Mouse (Mus musculus) T-helper 2 cell (primary cell): ENCODE measurements around the gene Alk.

Experiments used
- in situ Hi-C: fragments of 300-600 bp; cut with MboI, MseI; formaldehyde crosslinking; loops from one replicate; pipeline ENCODE4 v1.15.1; 2025; ENCODE audit warnings: high pct_unique_total_duplicates

Gene Alk

GRCm38 (mm10) chr17:72038371-72038770 is 566.1 kb downstream of the Alk start:
- in situ Hi-C loops: no loop called here

DNA sequence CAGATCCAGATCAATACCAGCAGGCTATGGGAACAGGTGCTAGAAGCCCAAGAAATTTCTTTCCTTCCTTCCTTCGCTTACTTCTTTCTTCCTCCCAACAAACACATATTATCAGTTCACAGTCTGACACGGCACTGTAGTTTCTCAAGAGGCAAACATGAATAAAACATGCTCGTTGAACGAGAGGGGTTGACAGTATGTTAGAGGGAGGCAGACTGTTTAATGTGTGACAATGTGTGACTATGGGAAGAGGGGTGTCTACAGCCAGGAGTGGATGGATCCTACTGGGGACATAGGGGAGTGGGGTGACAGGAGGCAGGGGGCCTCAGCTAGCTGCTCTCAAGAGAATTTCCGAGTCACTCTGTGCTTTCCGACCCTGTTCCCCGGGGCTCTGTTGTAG is 573.8 kb downstream of the Alk start:
- in situ Hi-C loops: no loop called here

GRCm38 (mm10) chr17:72023323-72023722 is 581.1 kb downstream of the Alk start:
- in situ Hi-C loops: no loop called here

- in situ Hi-C loops: no loop called here
Measured at GRCm38 (mm10) chr17:72021733-72022669, 582.4 kb downstream of the Alk start.

DNA sequence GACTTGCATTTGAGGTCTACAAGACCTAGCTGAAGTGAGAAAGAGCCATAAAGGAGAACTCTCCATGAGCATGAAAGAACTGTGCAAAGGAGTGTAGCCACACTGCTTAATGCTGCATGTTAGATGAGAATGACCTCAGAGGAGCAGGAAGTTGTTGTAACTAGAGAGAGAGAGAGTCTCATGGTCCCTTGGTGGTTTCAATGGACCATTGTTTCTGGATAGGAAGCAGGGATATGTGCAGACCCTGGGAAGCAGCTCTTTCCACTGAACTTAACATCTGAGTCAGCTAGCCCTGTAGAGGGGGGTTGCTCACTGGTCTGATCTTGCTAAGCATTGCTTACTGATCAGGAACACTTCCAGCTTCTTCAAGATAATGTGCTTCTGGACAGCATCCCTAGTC is 587.1 kb downstream of the Alk start:
- in situ Hi-C loops: no loop called here

- in situ Hi-C loops: no loop called here
Measured at GRCm38 (mm10) chr17:72015253-72015652, 589.2 kb downstream of the Alk start.

DNA sequence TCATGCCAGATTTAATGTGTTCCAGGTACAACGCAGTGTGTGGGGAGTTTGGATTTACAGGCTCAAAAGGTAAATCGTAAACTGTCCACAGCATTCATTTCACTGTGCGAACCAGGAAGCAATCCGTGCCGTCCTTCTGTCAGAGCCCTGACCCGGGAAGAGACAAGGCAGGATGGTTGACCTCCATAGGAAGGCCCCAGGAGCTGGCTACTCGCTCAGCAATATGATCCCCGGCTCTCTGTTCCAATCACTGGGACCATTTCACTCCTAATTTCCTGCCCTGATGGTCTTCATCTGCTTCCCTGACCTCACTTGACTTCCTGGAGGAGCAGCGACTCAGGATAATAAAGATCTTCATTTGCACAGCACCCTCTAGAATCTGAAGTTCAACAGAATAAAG is 591.7 kb downstream of the Alk start:
- in situ Hi-C loops: no loop called here

GRCm38 (mm10) chr17:72009836-72010235 is 594.6 kb downstream of the Alk start:
- in situ Hi-C loops: no loop called here

GRCm38 (mm10) chr17:72008389-72008788 is 596.0 kb downstream of the Alk start:
- in situ Hi-C loops: no loop called here

GRCm38 (mm10) chr17:72005365-72005764 is 599.1 kb downstream of the Alk start:
- in situ Hi-C loops: no loop called here

GRCm38 (mm10) chr17:71999527-72000482 is 604.6 kb downstream of the Alk start:
- in situ Hi-C loops: no loop called here

DNA sequence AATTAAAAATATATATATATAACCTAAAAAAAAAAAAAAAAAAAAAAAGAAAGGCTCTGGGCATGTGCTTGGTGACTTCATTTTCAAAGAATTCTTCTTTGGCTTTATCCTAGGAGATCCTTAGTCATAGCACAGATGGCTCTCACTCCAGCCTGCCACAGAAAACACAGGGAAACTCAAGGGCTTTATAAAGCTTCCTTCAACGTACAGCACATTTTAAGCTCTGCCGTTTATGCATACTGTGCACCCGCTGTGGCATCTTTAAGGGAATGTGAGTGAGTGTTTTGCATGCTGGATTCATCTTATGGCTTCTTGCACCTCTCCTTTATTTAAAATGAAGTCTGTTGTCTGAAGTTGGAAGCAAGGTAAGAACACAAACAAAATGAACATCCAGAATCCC is 606.7 kb downstream of the Alk start:
- in situ Hi-C loops: no loop called here

- in situ Hi-C loops: no loop called here
Measured at GRCm38 (mm10) chr17:71995539-71995938, 608.9 kb downstream of the Alk start.

GRCm38 (mm10) chr17:71994144-71994543 is 610.3 kb downstream of the Alk start:
- in situ Hi-C loops: no loop called here

GRCm38 (mm10) chr17:71993011-71993410 is 611.4 kb downstream of the Alk start:
- in situ Hi-C loops: no loop called here

- in situ Hi-C loops: no loop called here
Measured at GRCm38 (mm10) chr17:71991260-71991659, 613.2 kb downstream of the Alk start.

GRCm38 (mm10) chr17:71990176-71990720 is 614.2 kb downstream of the Alk start:
- in situ Hi-C loops: no loop called here

DNA sequence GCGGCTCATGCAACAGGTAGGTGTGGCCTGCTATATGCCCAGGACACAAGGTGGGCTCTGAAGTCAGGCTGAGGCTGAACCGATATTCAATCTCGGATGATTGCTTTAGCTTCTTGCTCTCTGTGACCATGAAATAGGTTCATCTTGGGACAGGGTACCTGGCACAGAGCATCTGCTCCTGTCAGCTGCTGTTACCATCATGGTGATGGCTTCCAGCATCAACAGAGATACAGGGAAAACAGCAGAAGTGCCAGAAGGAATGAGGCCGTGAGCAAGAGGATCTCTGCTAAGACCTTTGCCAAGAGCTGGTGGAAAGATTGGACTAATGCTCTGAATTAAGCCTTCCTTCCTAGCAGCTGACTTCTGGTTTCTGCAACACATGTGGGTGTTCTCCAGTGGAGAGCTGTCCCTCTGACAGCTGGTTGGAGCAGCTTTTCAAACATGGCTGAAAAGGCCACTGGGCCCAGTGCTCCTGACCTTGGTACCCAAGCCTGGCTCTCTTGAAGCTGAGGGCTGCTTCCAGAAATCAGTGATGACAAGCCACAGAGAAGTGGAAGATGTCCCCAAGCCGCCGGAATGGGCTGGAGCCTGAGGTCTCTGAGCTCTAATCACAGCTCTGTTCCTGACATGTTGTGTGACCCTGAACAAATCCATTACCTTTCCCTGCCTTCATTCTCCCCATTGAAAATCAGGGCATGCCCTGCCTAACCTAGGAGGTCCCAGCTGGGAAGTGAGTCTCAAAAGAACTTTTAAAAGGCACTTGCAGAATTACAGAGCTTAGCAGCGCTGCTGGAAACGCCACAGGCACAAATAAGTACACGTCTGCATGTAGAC is 615.5 kb downstream of the Alk start:
- in situ Hi-C loops: no loop called here

GRCm38 (mm10) chr17:71986998-71987397 is 617.4 kb downstream of the Alk start:
- in situ Hi-C loops: no loop called here

DNA sequence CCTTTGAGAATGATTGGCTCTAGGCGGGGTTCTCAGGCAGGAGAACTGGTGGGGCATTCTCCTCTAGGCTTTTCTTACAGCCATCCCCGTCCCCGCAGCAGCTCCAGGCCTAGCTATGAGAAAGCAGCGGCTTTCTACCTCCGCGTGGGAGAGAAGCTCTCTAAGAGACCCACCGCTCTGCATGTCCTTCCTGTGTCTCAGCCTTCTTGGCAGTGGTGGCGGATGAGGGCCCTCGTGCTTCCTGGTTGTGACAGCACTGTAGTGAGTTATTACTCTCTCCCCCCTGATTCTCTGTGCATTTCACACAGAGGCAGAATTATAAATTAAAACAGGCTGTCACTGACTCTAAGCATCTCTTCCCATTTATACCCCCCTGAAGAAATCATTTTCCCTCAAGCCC is 618.0 kb downstream of the Alk start:
- in situ Hi-C loops: no loop called here

GRCm38 (mm10) chr17:71981177-71981576 is 623.2 kb downstream of the Alk start:
- in situ Hi-C loops: no loop called here
